Comparison of ENCODE assay signal across 23 mouse cellular contexts in genomic region chr17:68019466-68020065, GRCm38 (mm10). TPM values are rescaled to one million over a fixed set of nuclear protein-coding genes. Genes with fewer than 3 reads are reported as not detected.
DNase-seq lines count a peak whose midpoint lies in the region; ATAC-seq lines count a peak whose summit lies in the region.
"Had no signal": no experiment of that assay in that cellular context is flagged by ENCODE, and none has a peak within 500 bp of the region (broad histone marks: within the 10 kb centered on the region; RNA-seq: fewer than 3 reads in every experiment).

No protein-coding gene starts in this region.

- no peaks in the 10 kb centered on the region for H3K9me3 ChIP-seq in embryonic facial prominence, embryonic 14.5 days (ENCODE audit: control insufficient read depth, low read length)
- H3K9me3 ChIP-seq: forebrain, embryonic 15.5 days; hindbrain, embryonic 12.5 days; liver, embryonic 15.5 days; midbrain, embryonic 15.5 days had no signal

- no peaks in the 10 kb centered on the region for H3K27me3 ChIP-seq in embryonic facial prominence, embryonic 14.5 days (replicated peaks; ENCODE audit: control insufficient read depth, insufficient read depth, low read length)
- H3K27me3 ChIP-seq: forebrain, embryonic 15.5 days; hindbrain, embryonic 12.5 days; liver, embryonic 15.5 days; midbrain, embryonic 15.5 days had no signal

- no peak for ATAC-seq in embryonic facial prominence, embryonic 14.5 days (ENCODE audit: low read depth)
- no peak for ATAC-seq in megakaryocyte, adult 5-6 weeks (ENCODE audit: poor library complexity, severe bottlenecking)
- ATAC-seq: forebrain, embryonic 15.5 days; midbrain, embryonic 15.5 days had no signal

- H3K4me3 ChIP-seq in embryonic facial prominence, embryonic 14.5 days (ENCODE audit: low read depth, low read length) = no peak overlapping the region
- H3K4me3 ChIP-seq: forebrain, embryonic 15.5 days; hindbrain, embryonic 12.5 days; liver, embryonic 15.5 days; midbrain, embryonic 15.5 days had no signal

- H3K27ac ChIP-seq in embryonic facial prominence, embryonic 14.5 days (replicated peaks; ENCODE audit: low read depth, low read length) = no peak overlapping the region
- H3K27ac ChIP-seq: forebrain, embryonic 15.5 days; hindbrain, embryonic 12.5 days; liver, embryonic 15.5 days; midbrain, embryonic 15.5 days had no signal

- DNase-seq in kidney, adult 11 months = peak; percentile 5
- no peak for DNase-seq in kidney, postnatal 10 days
- peak; percentile 52 for DNase-seq in 3134 (ENCODE audit: extremely low read depth, insufficient read length, low spot score)
- no peak for DNase-seq in embryonic facial prominence, embryonic 14.5 days (ENCODE audit: low spot score)
- peak; percentile 8 for DNase-seq in kidney, postnatal 14 days
- no peak for DNase-seq in cerebellum, adult 18-20 months
- DNase-seq in left cerebral cortex, adult 8-10 months (ENCODE audit: low spot score in 2 of 2) = no peak
- DNase-seq: adrenal gland, adult 2 months; B cell, adult 2 months; cerebellum, adult 8-10 months; heart, postnatal 10 days; layer of hippocampus, postnatal 36 days; left cerebral cortex, postnatal 4 days; right cerebral cortex, postnatal 14 days; spleen, adult 18-20 months; thymus, postnatal 4 days had no signal

- no peaks in the 10 kb centered on the region for H3K36me3 ChIP-seq in embryonic facial prominence, embryonic 14.5 days (ENCODE audit: control insufficient read depth, insufficient read depth, low read length)
- H3K36me3 ChIP-seq: forebrain, embryonic 15.5 days; hindbrain, embryonic 12.5 days; liver, embryonic 15.5 days; midbrain, embryonic 15.5 days had no signal

- peaks cover 17% of the 10 kb centered on the region for H3K4me1 ChIP-seq in embryonic facial prominence, embryonic 14.5 days (ENCODE audit: control insufficient read depth, insufficient read depth, low read length)
- H3K4me1 ChIP-seq: forebrain, embryonic 15.5 days; liver, embryonic 15.5 days; midbrain, embryonic 15.5 days had no signal

- H3K9ac ChIP-seq in embryonic facial prominence, embryonic 14.5 days (ENCODE audit: low read depth, low read length) = no peak overlapping the region
- H3K9ac ChIP-seq: forebrain, embryonic 15.5 days; hindbrain, embryonic 12.5 days; liver, embryonic 15.5 days; midbrain, embryonic 15.5 days had no signal

- 44% methylated on average over 14 of the region's 15 CpGs for WGBS in embryonic facial prominence, embryonic 14.5 days

- H3K4me2 ChIP-seq in embryonic facial prominence, embryonic 14.5 days (ENCODE audit: low read depth, low read length) = peak overlapping the region; percentile 12; the same call in 1 of the 2 replicates
- H3K4me2 ChIP-seq: forebrain, embryonic 15.5 days; heart, embryonic 11.5 days; hindbrain, embryonic 12.5 days; liver, embryonic 15.5 days; midbrain, embryonic 15.5 days had no signal

RNA-seq across cellular contexts. Expression of gene Arhgap28, which starts 15.6 kb away (rescaled TPM):
- polyA plus RNA-seq in embryonic facial prominence, embryonic 14.5 days (2014; fragmentation: Nextera tagmentation; extraction: Ambion mirVana) = 49.2 and 59.2 TPM in 2 replicates
- 0.54 and 0.84 TPM in 2 replicates for total RNA-seq in megakaryocyte, adult 5-6 weeks (2015)
- total RNA-seq in megakaryocyte, adult 5-6 weeks (2017) = 0.29 and 0.37 TPM in 2 replicates
- under 1 TPM; 0.51 to 0.68 (median 0.62) TPM for total RNA-seq in left cerebral cortex, adult 8-10 months (2022)
- total RNA-seq: megakaryocyte-erythroid progenitor cell, adult 5-6 weeks had no signal

Comparison
In these comparisons a context has a peak if more than half of its experiments do, and no peak if none do; other contexts are left out.
1. DNase-seq: peak in kidney, adult 11 months (single experiment), 3134 (single experiment) and kidney, postnatal 14 days (single experiment); none in kidney, postnatal 10 days (single experiment), embryonic facial prominence, embryonic 14.5 days (single experiment), cerebellum, adult 18-20 months (0 of 2) and left cerebral cortex, adult 8-10 months (0 of 2).